Mouse (Mus musculus): Measurements from ENCODE around the gene Gltp. TPM values are rescaled to one million over a fixed set of nuclear protein-coding genes. Genes with fewer than 3 reads are reported as not detected.

The Gltp gene
- total RNA-seq (2021) = 10 to 100 TPM; 15.1 to 17.6 TPM
- long read RNA-seq, experiment 1, transcript Gltp-201 (5 exons, 1,762 nt) = major isoform, 44 of 45 reads
- long read RNA-seq, experiment 1, partial matches to known transcripts = 0 of 45 reads
- long read RNA-seq, experiment 1, other reads (novel, unspliced or antisense) = 1 of 45 reads
- long read RNA-seq, experiment 2, transcript Gltp-201 (5 exons, 1,762 nt) = major isoform, 35 of 38 reads
- long read RNA-seq, experiment 2, partial matches to known transcripts = 1 of 38 reads
- long read RNA-seq, experiment 2, other reads (novel, unspliced or antisense) = 2 of 38 reads

- DNase-seq = peak; percentile 94
These were observed at the start of gene Gltp for GRCm38 (mm10) chr5:114690633-114691567. Gltp (minus strand) TSS chr5:114690984.

DNA sequence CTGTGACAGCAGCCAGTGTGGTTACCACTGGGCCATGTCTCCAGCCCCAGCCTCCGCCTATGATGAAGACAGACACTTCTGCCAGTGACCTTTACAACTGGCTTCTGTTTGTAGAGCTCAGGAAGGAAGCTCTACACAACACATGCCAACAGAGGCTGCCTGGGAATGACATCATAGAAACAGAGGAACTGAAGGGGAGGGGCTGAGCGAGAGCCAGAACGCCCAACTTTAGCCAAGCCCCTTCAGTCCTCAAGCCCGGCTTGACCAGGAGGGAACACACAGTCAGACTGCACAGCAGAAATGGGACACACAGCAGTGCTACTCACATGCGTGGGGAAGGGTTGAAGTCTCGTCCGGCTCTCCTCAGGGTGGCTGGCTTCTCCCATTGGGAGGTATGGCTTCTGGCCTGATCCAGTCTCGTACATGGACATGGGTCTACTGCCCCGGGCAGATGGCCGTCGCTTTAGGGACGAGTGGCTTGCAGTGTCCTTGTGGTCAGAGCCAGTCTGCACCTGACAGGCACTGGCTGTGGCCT lies 48.0 kb upstream of the Gltp start:
- peak; percentile 39 for DNase-seq

DNA sequence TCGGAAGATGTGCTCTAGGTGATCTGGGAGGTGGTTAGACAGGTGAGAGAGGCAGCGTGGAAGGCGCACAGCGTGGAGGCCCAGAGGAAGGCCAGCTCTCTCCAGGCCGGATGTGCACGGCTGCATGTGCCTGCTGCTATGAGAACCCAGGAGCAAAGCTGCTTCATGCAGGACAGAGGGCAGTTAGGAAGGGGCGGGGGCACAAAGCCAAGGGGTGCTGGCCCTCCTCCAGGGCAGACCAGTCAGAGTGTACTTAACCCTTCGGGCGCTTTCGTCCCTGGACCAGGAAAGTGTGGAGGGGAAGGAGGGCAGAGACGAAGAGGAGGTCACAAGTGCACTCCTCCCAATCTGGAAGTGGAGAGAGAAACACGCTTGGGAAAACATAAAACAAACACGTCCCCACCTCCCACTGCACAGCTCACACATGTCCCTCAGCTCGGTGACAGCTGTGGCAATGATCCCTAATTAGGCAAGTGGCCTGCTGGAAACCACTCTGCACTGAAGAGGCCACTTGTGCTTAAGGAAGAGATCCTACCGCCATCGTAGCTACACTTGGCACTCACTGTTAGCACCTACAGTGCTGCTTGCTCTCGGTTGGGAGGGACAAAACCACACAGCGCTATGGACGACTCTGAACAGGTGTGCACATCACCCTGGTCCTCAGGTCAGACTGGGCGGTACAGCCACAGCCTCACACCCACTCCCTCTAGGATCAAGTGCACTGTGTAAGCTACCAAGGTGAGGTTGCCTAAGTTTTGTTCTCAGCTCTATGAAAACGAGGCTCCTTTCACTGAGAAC lies 46.5 kb upstream of the Gltp start:
- peak; percentile 44 for DNase-seq

DNA sequence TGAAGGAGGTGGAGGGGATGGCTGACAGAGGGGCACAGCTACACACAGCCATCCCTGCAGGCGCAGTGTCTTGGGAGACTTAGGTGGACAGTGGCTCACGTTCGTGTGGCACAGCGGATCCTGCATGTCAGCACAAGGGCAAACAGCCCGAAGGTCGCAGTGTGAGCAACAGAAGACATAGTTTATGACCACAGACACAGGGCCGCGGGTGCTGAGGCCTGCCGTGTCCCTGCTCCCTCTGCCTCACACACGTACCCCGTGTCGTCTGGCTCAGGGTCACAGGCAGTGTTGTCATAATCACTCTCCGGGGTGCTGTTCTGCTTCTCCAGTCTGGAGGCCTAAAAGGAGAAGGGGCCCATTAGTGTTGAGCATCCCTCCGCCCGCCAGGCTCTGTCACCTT lies 42.8 kb upstream of the Gltp start:
- DNase-seq = no peak

GRCm38 (mm10) chr5:114731969-114732368 lies 41.2 kb upstream of the Gltp start:
- no peak for DNase-seq

DNA sequence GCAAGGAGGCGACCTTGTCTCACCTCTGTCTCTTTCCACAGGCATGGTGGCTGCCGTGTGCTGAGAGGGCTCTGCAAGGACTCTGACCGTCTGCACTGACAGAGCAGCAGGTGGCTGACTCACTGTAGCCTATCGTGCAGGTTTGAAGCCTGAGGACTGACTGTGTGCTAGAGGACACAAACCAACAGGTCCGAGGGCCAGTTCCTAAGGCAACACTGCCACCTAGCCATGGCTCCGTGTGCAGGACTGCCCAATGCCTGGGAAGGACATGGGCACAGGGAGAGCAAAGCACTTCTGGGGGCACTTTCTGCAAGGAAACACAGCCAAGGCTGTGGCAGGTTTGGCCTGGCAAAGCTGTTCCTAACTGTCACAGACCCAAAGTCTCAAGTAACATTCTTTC lies 40.7 kb upstream of the Gltp start:
- no peak for DNase-seq

- no peak for DNase-seq
These were observed 39.3 kb upstream of the Gltp start for GRCm38 (mm10) chr5:114730129-114730528.

DNA sequence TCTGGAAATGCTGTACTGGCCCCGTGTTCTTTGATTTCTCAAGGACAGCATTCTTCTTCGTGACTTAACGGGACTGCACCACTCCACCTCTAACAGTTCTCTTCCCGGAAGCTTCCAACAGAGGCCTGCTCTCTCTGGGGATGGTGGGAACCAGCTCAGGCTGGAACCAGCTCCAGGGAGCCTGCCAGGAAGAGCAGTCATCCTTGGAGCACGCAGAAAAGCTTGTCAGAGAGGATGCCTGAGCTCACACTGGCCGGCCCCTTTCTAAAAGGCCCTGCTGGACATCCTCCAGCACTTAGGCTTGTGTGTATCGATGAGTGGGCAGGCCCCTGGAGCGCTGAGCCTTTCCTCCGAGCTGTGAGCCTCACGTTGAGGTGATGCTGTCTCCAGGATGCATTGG lies 37.4 kb upstream of the Gltp start:
- DNase-seq = peak; percentile 39

GRCm38 (mm10) chr5:114722846-114723245 lies 32.1 kb upstream of the Gltp start:
- DNase-seq = no peak

- DNase-seq = no peak
These were observed 31.2 kb upstream of the Gltp start for GRCm38 (mm10) chr5:114721969-114722368.

DNA sequence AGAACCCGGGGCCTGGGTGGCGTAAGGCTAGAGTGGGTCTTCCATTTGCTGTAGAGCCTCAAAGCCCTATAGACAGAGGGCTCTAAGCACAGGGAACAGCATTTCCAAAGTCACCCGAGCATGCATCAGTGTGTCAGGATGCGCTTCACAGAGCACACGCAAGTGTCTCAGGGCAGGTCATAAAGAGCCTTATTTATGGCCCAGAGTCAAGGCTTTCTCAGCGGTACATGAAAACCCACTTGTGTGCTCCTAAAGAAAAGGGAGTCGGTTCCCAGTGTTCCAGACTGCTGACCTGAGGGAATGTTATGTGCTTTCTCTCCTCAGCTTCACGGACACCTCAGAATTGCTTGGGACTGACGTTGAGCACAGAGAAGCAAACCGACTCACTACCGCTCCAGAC lies 30.0 kb upstream of the Gltp start:
- no peak for DNase-seq

DNA sequence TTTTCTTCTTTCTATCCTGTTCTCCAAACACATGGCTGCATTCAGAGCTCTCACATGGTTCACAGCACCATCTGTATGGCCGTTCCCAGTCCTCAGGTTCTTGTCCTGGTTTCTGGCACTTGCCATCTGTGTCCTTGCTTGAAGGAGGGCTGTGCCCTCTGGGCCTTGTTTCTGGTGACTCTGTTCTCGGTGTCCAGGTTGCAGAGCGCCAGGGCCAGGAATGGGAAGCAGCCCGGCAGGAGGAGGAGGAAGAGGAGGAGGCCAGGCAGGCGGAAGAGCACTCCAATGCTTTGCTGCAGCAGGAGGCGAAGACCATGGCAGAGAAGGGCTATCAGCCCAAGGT lies 29.1 kb upstream of the Gltp start:
- DNase-seq = no peak

- DNase-seq = no peak
These were observed 28.5 kb upstream of the Gltp start for GRCm38 (mm10) chr5:114719003-114719927.

DNA sequence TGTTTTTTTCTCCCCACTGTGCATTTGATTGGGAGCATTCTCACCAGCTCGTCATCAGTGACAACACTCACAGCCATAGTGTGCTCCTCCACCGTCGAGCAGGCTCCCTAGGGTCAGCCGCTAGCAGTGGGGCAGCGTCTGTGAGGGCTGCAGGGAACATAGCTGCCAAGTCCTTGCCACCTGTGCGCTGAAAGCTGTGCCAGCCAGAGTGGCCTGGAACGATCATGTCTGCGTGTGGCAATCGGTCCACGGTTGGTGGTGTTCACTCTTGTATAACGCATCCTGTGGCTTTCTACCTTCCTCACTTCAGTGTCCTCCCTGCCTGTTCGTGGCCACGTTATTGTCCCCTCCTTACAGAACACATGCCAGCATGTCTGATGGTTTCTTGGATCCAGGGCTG lies 27.7 kb upstream of the Gltp start:
- DNase-seq = no peak

DNA sequence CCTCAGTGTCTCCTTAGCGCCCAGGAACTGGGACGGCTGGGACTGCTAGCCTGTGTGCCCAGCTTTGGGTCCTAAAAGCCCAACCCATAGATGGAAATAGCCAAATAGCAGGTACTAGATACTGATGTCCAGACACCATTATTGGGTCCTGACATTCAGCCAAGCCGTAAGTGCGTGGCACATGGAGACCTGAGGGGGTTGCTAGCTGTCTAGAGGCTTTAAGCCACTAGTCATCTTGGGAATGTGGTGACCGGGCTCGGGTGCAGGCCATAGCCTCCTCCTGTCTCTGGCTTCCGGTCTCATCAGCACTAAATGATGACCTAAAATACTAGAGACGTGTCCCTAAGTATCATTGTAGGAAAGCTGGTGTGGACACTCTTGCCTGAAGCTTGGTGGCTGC lies 27.2 kb upstream of the Gltp start:
- DNase-seq = no peak

- DNase-seq = no peak
These were observed 26.5 kb upstream of the Gltp start for GRCm38 (mm10) chr5:114717292-114717691.

DNA sequence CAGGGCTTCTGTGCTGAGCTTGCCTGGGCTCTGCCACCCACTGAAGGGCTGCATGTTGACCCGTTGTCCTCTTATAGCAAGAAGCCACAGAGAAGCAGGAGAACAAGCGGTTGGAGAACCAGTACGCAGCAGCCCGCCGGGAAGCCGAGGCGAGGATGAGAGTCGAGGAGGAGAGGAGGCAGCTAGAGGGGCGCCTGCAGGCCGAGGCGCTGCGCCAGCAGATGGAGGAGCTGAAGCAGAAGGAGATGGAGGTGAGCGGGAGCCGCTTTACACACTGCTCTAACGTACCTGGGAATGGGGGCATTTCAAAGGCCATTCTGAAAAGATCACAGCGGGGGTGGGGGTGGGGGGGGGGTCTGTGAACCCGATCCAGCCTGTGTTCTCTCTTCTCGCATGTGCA lies 23.8 kb upstream of the Gltp start:
- DNase-seq = no peak

- no peak for DNase-seq
These were observed 18.6 kb upstream of the Gltp start for GRCm38 (mm10) chr5:114709357-114709756.

- DNase-seq = no peak
These were observed 17.7 kb upstream of the Gltp start for GRCm38 (mm10) chr5:114708491-114708890.

- peak; percentile 95 for DNase-seq
These were observed 16.7 kb upstream of the Gltp start, which contains the start of gene Tchp for GRCm38 (mm10) chr5:114707265-114708068. Tchp (plus strand) TSS chr5:114707760.

All from gastrocnemius, postnatal 10 days (tissue).